Mouse (Mus musculus) ES-CJ7 (cell line): ENCODE measurements at regions not wholly inside any gene's neighbourhood (a gene's known extent, or its start where the extent isn't known, plus 50 kb on each side); places are given as distances from the start of the nearest gene placed in this dataset.
"Not testable (repeated sequence)": the region's sequence is repeated elsewhere in the genome, so short reads cannot be mapped to it uniquely, and the experiment has no call there.

Experiments
- DNase-seq: peaks from one replicate; pipeline ENCODE4 v3.0.0; 2011; ENCODE audit warnings: low read depth, low spot score

DNA sequence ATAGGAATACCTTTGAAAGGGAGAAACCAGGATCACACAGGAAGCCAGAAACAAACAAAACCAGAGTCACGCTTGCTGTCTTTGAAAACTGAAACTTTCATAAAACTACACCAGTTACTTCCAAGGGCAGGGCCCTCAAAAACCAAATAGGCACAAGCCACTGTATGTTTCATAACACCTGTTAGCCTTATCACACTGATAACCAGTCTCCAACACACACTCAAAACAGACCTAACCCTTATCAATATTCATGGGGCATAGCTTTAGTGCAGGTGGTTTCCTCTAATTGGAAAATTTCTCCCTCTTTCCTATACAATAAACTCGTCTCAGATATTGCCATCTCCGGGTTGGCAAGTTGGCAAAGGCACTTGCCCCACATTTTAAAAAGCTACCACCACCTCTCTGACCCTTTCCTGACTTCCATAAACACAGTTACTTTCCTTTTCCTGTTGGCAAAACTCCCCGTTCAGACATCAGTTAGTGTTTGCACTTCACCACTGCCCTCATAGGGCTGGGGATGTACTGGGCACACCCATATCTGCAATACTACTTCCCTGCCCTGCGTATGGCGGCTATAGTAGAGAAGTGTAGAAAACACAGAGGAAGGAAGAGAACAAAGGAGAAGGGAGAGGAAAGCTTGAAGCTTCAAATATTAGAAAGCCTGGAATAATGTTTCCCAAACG, 169.1 kb upstream of the Col8a1 start:
- no peak for DNase-seq

DNA sequence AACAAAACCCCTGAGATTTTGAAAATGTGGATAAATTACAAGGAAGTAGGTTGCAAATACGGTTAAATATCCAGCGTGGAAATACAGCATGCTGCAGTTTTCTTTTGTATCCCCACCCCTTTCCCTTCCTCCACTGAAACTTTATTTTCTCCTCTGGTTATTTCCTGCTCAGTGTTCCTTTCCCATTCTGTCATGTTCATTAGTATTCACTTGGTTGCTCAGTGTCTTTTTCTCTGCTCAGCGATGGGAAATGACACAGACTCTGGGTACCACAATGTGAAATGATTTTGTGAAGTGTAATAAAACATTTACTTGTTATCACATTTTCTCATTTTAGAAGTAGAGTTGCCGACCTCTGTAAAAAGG, 169.6 kb upstream of the Col8a1 start:
- no peak for DNase-seq

DNA sequence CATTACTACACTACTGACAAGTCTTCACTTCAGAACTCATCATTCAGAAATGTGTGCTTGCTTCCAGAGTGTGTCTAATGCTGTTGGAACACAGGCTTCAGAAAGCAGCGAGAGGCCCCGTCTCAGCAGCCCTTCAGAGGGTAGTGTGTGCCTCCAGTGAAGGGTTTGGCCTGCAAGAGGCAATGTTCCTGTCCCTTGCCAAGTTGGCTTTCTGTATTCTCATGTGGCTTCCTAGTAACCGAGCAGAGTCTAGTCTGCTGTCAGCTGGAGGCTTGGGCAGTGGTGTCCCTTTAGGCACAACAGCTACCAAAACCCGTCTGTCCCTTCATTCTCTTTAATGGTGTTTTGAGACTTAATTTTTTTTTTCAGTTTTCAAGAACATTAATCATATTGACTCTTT, 173.3 kb upstream of the Col8a1 start:
- no peak for DNase-seq

DNA sequence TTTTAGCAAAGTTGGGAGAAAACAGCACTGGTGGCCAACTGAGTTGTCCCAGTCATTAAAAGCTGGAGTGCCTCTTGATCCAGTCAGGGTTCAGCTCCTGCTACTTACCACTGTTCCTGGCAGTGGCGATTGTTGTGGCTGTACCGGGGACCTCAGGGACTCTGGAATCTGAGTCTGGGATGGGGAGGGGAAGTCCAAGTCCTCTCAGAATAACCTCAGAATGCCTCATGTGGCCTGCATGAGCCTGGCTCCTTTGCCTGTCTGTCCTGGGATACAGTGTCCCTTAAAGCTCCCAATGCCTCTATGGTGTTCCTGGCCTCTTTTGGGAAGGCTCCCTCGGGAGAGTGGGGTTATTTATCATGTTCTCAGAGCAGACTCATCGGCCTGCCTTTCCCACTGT, 173.8 kb upstream of the Col8a1 start:
- DNase-seq: no peak

DNA sequence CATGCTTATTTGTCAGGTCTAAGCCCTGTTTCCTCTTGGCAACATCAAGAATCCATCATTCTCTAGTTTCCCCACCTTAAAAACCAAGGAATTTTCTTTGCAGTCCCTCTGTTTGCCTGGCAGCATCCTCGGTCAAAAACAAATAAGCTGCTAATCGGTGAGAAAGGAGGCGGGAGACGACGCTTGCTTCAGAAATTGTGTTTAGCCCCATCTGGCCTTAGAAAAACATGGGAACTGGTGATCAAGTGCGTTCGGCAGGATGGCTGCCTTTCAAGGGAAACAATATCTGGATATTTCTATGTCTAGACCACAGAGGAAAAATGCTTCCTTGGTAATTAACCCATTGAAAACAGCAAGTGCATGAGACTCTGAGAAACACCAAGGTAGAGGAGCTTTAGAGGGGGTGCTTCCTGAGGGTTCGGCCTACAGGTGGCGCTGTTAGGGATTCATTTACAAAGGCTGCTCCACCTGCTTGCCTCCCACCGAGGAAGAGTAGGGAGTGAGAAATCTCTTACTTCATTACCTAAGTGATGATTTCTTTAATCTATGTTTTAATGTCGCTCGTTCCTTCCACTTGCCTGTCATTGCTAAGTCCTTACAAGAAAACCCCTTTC, 174.7 kb upstream of the Col8a1 start:
- peak; percentile 12 for DNase-seq

GRCm38 (mm10) chr16:57945404-57945803, 190.9 kb upstream of the Col8a1 start:
- peak; percentile 87 for DNase-seq

- DNase-seq: no peak
Measured at GRCm38 (mm10) chr16:57947309-57947708, 192.8 kb upstream of the Col8a1 start.

DNA sequence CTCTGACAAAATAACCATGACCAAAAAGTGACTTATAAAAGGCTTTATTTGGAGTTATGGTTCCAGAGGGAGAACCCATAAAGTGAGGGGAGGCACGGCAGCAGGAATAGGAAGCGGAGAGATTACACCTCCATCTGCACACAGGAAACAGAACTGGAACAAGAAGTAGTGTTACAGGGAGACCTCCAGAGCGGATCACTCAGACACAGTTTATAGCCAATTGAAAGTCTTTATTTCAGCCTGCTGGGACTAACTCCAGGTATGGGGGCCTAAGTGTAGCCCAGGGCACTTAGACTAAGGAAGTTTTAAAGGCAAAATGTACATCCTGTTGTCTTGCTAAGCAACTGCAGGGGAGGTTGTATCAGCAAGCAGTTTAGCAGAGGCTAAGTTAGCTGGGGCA, 195.1 kb upstream of the Col8a1 start:
- no peak for DNase-seq

DNA sequence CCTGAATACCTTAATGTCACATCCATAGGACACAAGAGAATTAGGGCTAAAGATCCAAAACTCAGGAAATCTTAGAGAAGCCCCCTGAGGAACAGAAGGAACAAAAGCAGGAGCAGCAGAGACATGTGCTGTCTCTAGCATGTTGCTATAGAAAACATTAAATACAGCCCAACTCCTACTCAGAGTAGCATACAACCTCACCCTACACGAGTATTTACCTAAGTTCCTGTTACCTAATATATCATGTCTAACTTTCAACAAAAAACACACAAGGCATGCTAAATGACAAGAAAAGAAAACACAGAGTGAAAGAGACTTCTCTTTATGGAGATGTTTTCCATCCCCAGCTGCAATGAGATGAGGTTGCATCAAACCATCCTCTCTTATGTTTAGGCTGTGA, 216.4 kb upstream of the Col8a1 start:
- no peak for DNase-seq

DNA sequence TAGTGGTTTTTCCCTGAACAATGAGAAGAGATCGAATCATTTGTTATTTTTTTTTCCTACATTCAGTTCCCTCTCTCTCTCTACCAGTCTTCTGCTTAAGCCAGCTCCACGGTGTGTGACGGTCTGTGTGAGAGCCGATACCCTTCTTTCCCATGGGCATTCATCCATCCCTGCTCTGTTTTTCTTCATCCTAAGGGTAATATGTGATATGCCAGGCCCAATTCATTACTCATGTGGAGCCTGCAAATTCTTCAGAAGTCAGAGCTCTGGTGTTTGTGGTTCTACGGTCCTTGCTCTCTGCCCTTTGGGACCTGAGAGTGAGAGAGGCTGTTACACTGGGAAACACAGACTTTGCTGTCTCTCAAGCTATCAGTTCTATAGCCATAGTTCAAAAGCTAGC, 229.6 kb upstream of the Col8a1 start:
- no peak for DNase-seq

DNA sequence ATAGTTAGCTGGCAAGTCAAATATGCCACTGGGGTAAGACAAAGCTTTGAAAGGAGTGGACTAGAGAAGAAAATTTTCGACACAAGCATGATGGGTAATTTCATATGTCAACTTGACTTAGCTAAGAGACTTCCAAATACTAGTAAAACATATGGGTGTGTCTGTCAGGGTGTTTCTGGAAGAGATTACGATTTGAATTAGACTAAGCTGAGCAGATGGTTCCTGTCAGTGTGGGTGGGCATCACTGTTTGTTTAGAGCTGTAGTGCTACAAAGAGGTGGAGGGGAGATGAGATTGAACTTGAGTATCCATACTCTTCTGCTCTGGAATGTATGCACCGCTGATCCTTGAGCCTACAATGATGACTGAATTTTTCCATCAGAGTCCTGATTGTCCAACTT, 251.2 kb upstream of the Col8a1 start:
- no peak for DNase-seq

DNA sequence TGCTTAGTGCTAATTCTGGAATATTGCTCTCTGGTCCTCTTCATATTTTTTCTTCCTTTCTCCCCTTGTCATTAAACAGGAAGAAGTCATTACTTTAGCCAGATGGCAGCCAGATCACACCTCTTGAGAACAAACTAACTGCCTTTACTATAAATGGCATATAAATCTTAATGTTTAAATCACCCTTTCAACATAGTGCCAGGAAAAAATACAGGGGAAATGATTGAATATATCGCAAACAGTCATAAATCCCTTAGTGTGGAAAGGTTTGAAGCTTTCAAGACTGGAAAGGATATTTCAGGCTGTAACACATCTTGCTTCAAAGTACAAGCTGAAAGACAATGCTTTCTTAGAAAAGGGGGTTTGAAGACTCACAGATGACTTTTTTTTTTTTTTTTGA, 259.0 kb upstream of the Col8a1 start:
- DNase-seq: no peak

- no peak for DNase-seq
Measured at GRCm38 (mm10) chr16:58027525-58027924, 273.0 kb upstream of the Col8a1 start.

GRCm38 (mm10) chr16:58028541-58028940, 274.0 kb upstream of the Col8a1 start:
- DNase-seq: not testable (repeated sequence)

DNA sequence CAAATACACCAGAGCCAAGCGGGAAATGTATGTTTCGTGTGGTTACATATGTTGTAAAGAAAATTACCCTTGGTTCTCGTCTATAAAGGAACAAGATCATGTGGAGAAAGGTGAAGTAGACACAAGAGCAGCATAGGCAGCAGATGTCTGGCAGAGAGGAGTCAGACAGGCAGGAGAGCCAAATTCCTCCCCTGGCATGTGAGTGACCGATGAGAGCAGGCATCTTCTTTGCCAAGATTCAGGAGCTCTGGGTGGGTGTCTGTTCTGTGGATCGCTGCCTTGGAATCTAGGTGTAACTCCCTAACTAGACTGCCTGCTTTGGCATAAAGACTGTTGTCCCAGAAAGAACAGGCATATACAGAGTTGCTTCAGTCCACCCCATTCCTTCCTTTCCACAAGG, 275.1 kb upstream of the Col8a1 start:
- DNase-seq: no peak

GRCm38 (mm10) chr16:58068654-58069271, 314.2 kb upstream of the Col8a1 start:
- DNase-seq: no peak

DNA sequence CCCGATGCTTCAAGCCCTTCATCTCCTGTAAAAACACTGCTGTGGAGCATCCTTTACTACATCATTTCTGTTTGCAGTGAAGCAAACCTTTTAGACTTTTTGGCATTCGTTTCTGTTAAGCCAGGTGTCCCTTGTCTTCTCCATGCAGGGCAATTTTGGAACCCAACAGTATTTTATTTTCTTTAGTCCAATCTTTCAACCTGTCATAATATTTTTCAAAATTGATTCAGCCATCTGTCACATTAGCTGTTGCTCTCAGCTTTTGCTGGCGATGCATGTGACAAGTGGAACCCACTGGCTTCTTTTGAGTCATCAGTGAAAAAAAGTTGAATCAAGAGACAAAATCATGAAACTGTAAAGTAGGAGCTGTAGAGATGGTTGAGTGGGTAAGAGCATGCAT, 317.9 kb upstream of the Col8a1 start:
- no peak for DNase-seq

DNA sequence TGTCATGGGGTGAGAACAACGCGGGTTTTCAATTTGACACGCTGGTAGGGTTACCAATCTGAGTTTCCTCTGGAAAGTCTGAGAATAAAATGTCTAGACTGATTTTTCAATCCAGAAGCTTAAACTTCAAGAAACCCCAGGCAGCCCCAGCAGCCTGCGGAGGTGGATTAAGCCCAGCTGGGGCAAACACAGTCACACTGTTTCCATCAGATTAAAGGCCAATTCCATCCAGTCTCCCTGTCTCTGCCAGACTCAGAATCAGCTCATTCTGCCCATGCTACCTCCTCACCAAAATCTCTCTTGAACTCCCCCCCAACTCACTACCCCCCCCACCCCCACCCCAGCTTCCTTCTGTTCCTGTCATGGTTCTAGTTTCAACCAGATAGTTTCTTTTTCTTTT, 307.9 kb upstream of the Dcbld2 start:
- DNase-seq: no peak

DNA sequence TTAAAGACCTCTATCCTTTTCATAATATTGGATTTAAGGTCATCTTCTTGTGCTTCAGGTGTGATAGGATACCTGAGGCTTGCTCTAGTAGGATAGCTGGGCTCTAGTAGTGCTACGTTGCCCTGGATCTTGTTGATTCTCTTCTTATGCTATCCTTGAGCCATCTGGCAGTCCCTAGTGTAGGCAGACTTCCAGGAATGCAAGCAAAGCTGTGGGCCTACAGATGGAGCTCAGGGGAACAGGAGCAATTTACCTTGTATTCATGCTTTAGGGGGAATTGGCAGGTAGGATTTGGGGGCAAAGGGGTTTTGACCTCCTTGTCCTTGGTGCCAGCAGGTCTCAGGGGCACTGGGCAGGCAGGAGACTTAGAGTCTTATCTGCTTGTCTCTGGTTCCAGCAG, 297.8 kb upstream of the Dcbld2 start:
- DNase-seq: no peak

DNA sequence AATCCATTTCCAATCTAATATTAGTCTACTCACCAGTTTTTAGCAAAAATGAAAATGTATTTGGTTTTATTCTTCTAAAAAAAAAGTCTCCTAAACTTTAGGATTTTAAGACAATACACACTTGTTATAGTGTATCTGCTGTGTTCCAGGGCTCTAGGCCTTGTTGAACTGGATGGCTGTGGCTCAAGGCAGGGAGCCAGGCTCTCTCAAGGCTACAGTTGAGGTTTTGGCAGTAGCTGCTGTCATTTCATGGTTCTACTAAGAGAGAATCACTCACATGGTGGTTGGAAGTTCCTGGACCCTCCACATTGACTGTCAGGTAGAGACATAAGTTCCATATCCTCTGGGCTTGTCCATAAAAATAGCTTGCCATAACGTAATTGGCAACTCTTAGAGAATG, 282.2 kb upstream of the Dcbld2 start:
- no peak for DNase-seq

- no peak for DNase-seq
Measured at GRCm38 (mm10) chr16:58136144-58136905, 271.9 kb upstream of the Dcbld2 start.

- DNase-seq: no peak
Measured at GRCm38 (mm10) chr16:58136979-58137378, 271.3 kb upstream of the Dcbld2 start.
